Mouse (Mus musculus): ENCODE results near the gene Hspa1a. TPM values are rescaled to one million over a fixed set of nuclear protein-coding genes. Genes with fewer than 3 reads are reported as not detected.

Hspa1a gene
- total RNA-seq, 2 experiments from 2014 or later: 14.5 to 17.2 TPM

DNA sequence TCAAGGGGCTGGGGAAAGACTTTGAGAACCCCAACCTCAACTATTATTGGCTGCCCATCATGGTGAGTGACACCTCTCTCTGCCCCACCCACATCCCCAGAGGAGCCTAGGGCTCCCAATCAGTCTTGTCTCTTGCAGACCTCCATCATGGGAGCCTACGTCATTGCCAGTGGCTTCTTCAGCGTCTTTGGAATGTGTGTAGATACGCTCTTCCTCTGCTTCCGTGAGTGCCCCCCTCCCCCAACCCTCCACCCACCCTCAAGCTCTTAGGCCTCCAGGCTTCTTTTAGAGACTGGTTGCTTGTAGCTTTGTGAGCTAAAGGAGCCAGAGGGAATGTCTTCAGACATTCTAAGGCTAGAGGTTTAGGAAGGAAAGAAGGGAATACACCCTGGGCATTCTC, 43.1 kb downstream of the Hspa1a start:
- intact Hi-C loops (cut with DNase I): no loop called here
- no peak for TF ChIP-seq CTCF (IDR thresholded peaks at IDR 0.05)
- no peak for DNase-seq (ENCODE audit: extremely low spot score in 1 of 2, low spot score in 2 of 2)
- H3K27ac ChIP-seq: no peak overlapping the region
- no peak overlapping the region for H3K4me3 ChIP-seq

DNA sequence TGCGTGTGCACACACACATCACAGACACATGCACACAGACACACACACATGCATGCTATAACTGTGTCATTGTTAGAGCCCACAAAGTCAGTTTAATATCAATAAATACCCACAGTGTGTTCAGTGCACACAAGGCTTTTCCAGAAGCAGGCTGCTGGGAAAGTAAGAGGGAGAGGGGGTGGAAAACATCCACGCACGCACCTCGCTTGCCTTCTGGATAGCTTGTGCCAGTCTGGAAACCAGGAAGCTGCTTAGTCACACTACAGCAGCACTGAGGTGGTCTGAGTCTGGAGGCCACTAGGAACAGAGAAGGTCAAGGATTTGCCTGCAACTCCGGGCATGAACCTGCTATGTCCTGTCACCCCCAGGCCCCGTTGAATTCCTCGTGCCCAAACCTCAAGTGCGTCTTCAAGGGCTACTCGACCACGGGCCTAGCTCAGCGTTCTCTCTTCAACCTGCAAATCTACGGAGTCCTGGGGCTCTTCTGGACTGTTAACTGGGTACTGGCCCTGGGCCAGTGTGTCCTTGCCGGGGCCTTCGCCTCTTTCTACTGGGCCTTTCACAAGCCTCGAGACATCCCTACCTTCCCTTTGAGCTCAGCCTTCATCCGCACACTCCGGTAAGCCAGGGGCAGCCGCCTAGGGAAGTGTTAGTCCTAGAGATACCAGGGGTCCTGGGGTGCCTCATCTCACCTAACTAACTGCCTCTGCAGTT, 44.5 kb downstream of the Hspa1a start:
- peak in 1 of 2 experiments; percentile 33 for DNase-seq (ENCODE audit: extremely low spot score in 1 of 2, low spot score in 2 of 2)
- H3K27ac ChIP-seq: peak overlapping the region; percentile 50; the same call in 1 of the 2 replicates
- no peak for TF ChIP-seq CTCF (IDR thresholded peaks at IDR 0.05)
- no peak overlapping the region for H3K4me3 ChIP-seq
- intact Hi-C loops (cut with DNase I): no loop called here

DNA sequence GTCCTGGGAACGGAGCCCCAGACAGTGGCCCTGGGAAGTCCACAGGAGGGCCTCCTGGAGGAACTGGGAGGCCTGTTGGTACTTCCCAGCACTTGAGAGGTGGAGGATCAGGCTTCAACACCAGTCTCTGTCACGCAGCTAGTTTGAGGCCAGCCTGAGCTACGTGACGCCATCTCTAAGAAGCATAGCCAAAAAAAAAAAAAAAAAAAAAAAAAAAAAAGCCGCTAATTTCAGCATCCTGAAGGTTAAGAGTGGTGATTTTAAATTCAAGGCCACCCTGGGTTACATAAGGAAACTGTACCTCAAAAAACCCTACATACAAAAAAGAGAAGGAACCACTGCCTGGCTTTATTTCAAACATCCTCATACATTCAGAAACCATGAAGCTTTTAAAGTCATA, 47.7 kb downstream of the Hspa1a start:
- intact Hi-C loops (cut with DNase I): no loop called here

DNA sequence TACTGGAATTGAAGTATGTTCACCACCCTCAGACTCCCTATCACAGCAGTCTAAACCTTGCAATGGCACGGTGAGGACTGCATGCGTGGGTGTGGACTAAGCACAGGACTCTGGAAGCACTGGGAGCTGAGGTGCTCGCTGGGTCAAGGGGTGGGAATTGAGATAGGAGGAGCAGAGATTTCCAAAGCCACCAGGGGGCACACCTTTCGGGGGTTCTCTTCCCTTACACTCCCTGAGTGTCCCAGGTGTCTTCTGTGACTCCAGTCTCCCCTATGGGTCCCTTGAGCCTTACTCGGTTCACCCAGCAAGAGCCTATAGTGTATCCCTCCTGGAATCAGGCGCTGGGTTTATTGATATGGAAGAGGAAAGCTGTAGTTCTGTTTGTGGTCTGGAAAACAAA, 49.0 kb downstream of the Hspa1a start:
- intact Hi-C loops (cut with DNase I): no loop called here
- no peak overlapping the region for H3K4me3 ChIP-seq
- TF ChIP-seq CTCF (IDR thresholded peaks at IDR 0.05): peak; percentile 16
- H3K27ac ChIP-seq: no peak overlapping the region
- DNase-seq (ENCODE audit: extremely low spot score in 1 of 2, low spot score in 2 of 2): no peak

More for the DNA sequence above, 47.7 kb downstream of the Hspa1a start:
- TF ChIP-seq CTCF (IDR thresholded peaks at IDR 0.05): no peak
- H3K27ac ChIP-seq: no peak overlapping the region
- DNase-seq (ENCODE audit: extremely low spot score in 1 of 2, low spot score in 2 of 2): no peak
- H3K4me3 ChIP-seq: no peak overlapping the region

Other genes starting within 250 kb of the Hspa1a start
- gene C4b, start 228.3 kb downstream of the Hspa1a start, total RNA-seq (2021): 10 to 100 TPM; 10.8 to 11.2 TPM
- not detected for gene Cyp21a1, start 167.6 kb downstream of the Hspa1a start, total RNA-seq (2021)
- 10 to 100 TPM; 54.8 to 61.5 TPM for gene Stk19, start 135.2 kb downstream of the Hspa1a start, total RNA-seq (2021)
- gene Dxo, start 135.1 kb downstream of the Hspa1a start, total RNA-seq (2021): 10 to 100 TPM; 33.6 to 41.4 TPM
- 10 to 100 TPM; 70.1 to 70.4 TPM for gene Skiv2l, start 121.9 kb downstream of the Hspa1a start, total RNA-seq (2021)
- gene Nelfe, start 121.8 kb downstream of the Hspa1a start, total RNA-seq (2021): 10 to 100 TPM; 35.3 to 40.3 TPM
- under 1 TPM in 1 of 2 experiments, not detected in 1; 0.14 TPM for gene Cfb, start 109.6 kb downstream of the Hspa1a start, total RNA-seq (2021)
- 1 to 10 TPM; 6.5 to 7.4 TPM for gene Zbtb12, start 92.7 kb downstream of the Hspa1a start, total RNA-seq (2021)
- gene Gm20547, start 90.1 kb downstream of the Hspa1a start, total RNA-seq (2021): not detected
- 1 to 10 TPM; 2.1 to 2.2 TPM for gene C2, start 73.9 kb downstream of the Hspa1a start, total RNA-seq (2021)
- 100 to 1,000 TPM; 175 to 184 TPM for gene Ehmt2, start 73.7 kb downstream of the Hspa1a start, total RNA-seq (2021)
- gene Slc44a4, start 57.7 kb downstream of the Hspa1a start, total RNA-seq (2021): under 1 TPM; 0.45 to 0.79 TPM
- 10 to 100 TPM; 41.6 to 47.3 TPM for gene Neu1, start 40.9 kb downstream of the Hspa1a start, total RNA-seq (2021)
- gene Hspa1b, start 12.9 kb downstream of the Hspa1a start, total RNA-seq (2021): 10 to 100 TPM; 18.8 to 22.1 TPM
- gene Gm20481, start 2.2 kb downstream of the Hspa1a start, total RNA-seq (2021): not detected
- gene Hspa1l, start 547 bp upstream of the Hspa1a start, total RNA-seq (2021): under 1 TPM; 0.34 to 0.42 TPM
- gene Lsm2, start 9.7 kb upstream of the Hspa1a start, total RNA-seq (2021): 10 to 100 TPM; 15.8 to 18.4 TPM
- 10 to 100 TPM; 44.1 to 46.6 TPM for gene Vars, start 28.8 kb upstream of the Hspa1a start, total RNA-seq (2021)
- gene Vwa7, start 44.4 kb upstream of the Hspa1a start, total RNA-seq (2021): under 1 TPM; 0.40 to 0.43 TPM
- under 1 TPM in 1 of 2 experiments, not detected in 1; 0.59 TPM for gene Sapcd1, start 55.9 kb upstream of the Hspa1a start, total RNA-seq (2021)
- under 1 TPM; 0.27 to 0.56 TPM for gene Msh5, start 74.6 kb upstream of the Hspa1a start, total RNA-seq (2021)
- gene Clic1, start 77.8 kb upstream of the Hspa1a start, total RNA-seq (2021): 1 to 10 TPM; 7.4 to 8.3 TPM
- gene Ddah2, start 86.9 kb upstream of the Hspa1a start, total RNA-seq (2021): 10 to 100 TPM; 10.1 to 11.0 TPM
- not detected for gene Ly6g6c, start 93.2 kb upstream of the Hspa1a start, total RNA-seq (2021)
- gene Mpig6b, start 94.0 kb upstream of the Hspa1a start, total RNA-seq (2021): not detected
- 1 to 10 TPM; 2.1 to 3.6 TPM for gene Ly6g6e, start 104.7 kb upstream of the Hspa1a start, total RNA-seq (2021)
- gene Ly6g6d, start 105.9 kb upstream of the Hspa1a start, total RNA-seq (2021): 1 to 10 TPM in 1 of 2 experiments, under 1 TPM in 1; 0.70 to 1.1 TPM
- gene Ly6g6f, start 113.5 kb upstream of the Hspa1a start, total RNA-seq (2021): under 1 TPM in 1 of 2 experiments, not detected in 1; 0.29 TPM
- 100 to 1,000 TPM; 109 to 117 TPM for gene Abhd16a, start 117.1 kb upstream of the Hspa1a start, total RNA-seq (2021)
- not detected for gene Ly6g5c, start 136.1 kb upstream of the Hspa1a start, total RNA-seq (2021)
- under 1 TPM; 0.79 TPM for gene Ly6g5b, start 143.3 kb upstream of the Hspa1a start, total RNA-seq (2021)
- 10 to 100 TPM; 14.8 to 15.0 TPM for gene Gpank1, start 149.3 kb upstream of the Hspa1a start, total RNA-seq (2021)
- gene Csnk2b, start 149.9 kb upstream of the Hspa1a start, total RNA-seq (2021): 100 to 1,000 TPM; 177 to 187 TPM
- gene D17H6S53E, start 154.2 kb upstream of the Hspa1a start, total RNA-seq (2021): 10 to 100 TPM; 27.0 to 28.5 TPM
- gene Apom, start 159.9 kb upstream of the Hspa1a start, total RNA-seq (2021): not detected
- gene Bag6, start 163.0 kb upstream of the Hspa1a start, total RNA-seq (2021): 100 to 1,000 TPM; 304 to 307 TPM
- gene Prrc2a, start 192.7 kb upstream of the Hspa1a start, total RNA-seq (2021): 100 to 1,000 TPM; 285 to 321 TPM
- 10 to 100 TPM in 1 of 2 experiments, 1 to 10 TPM in 1; 8.0 to 14.4 TPM for gene Aif1, start 203.9 kb upstream of the Hspa1a start, total RNA-seq (2021)
- gene Lst1, start 216.3 kb upstream of the Hspa1a start, total RNA-seq (2021): 1 to 10 TPM; 6.4 to 7.4 TPM
- under 1 TPM; 0.79 to 0.86 TPM for gene Ltb, start 222.3 kb upstream of the Hspa1a start, total RNA-seq (2021)
- gene Tnf, start 229.9 kb upstream of the Hspa1a start, total RNA-seq (2021): not detected
- gene Lta, start 233.2 kb upstream of the Hspa1a start, total RNA-seq (2021): under 1 TPM; 0.41 to 0.65 TPM
- not detected for gene Gm16181, start 248.7 kb upstream of the Hspa1a start, total RNA-seq (2021)

Measured in left cerebral cortex, adult 2 months (tissue).